Mouse (Mus musculus): ENCODE measurements around the gene Lingo2. TPM values are rescaled to one million over a fixed set of nuclear protein-coding genes. Genes with fewer than 3 reads are reported as not detected.
A peak's percentile ranks its signal among the peaks of the same experiment; 100 is the strongest.
"Not testable (repeated sequence)": the region's sequence is repeated elsewhere in the genome, so short reads cannot be mapped to it uniquely, and the experiment has no call there.

The Lingo2 gene
- polyA plus RNA-seq, 1 experiment from 2014 or later, result 1.0 TPM

GRCm38 (mm10) chr4:35746693-35747092 lies 1204.9 kb downstream of the Lingo2 start:
- Histone ChIP-seq H3K4me3 (no peak overlapping the region), H3K27me3 (ENCODE audit: poor library complexity, severe bottlenecking) (no peaks in the 10 kb centered on the region), H3K4me1 (no peaks in the 10 kb centered on the region), H3K9me3 (no peaks in the 10 kb centered on the region), H3K27ac (no peak overlapping the region), H3K36me3 (replicated peaks) (no peaks in the 10 kb centered on the region)
- no peak for DNase-seq (ENCODE audit: extremely low spot score, low spot score)
- WGBS, result 82% methylated on average over 6 of the region's 6 CpGs

DNA sequence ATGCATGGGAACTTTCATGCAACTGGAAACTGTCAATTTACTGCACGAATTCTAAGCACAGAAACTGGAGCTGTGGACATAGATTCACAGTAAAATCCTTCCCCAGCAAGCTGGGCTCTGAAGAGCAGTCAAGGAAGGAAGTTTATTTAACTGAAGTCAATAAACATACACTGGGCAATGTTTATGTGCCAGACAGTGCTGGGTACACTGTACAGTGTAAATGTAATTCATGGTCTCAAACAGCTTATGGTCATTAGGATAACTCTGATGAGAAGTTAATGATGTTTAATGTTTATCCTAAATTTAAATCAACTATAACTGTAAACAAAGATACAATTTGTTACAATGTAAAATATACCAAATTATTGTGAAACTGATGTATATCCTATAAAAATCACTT lies 1226.8 kb downstream of the Lingo2 start:
- DNase-seq (ENCODE audit: extremely low spot score, low spot score), result no peak
- H3K4me1 ChIP-seq, result no peaks in the 10 kb centered on the region
- H3K27ac ChIP-seq, result no peak overlapping the region
- H3K9me3 ChIP-seq, result peaks cover 7% of the 10 kb centered on the region; the same call in 1 of the 2 replicates
- 71% methylated on average over 1 of the region's 1 CpGs for WGBS
- no peak overlapping the region for H3K4me3 ChIP-seq
- H3K36me3 ChIP-seq (replicated peaks), result no peaks in the 10 kb centered on the region
- no peaks in the 10 kb centered on the region for H3K27me3 ChIP-seq (ENCODE audit: poor library complexity, severe bottlenecking)

DNA sequence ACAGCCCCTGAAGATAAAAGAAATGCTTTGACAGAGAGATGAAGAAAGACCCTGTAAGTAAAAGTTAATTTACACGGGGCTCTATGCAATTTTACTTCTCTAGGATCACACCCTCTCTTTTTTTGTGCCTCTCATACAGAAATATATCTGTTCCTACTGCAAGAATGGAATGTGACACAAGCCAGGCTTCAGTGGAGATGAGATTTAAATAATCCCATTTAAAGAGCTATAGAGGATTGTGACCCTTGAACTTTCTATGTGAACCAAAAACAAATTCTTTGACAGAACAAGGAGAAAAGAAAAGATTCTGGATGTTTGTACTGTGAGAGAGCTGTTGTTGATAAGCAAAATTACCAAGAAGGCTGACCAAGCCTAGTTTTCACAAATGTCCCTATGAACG lies 1247.4 kb downstream of the Lingo2 start:
- no peak for DNase-seq (ENCODE audit: extremely low spot score, low spot score)

DNA sequence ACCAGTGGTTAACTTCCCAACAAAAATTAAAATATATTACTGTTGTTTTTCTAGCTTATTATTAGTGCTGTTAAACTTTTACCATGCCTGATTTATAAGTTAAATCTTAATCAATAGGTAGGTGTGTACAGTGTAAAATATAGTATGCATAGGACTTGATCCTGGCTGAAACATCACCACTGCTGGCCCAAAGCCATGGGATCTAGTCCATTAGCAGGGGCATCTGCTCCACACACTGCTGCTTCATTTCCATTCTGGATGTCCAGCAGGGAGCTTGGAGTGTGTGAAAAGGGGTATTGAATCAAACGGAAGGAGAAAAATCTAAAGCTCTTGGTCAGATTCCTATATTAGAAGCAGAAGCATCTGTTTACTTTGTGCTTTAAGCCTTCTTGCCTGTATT lies 1248.9 kb downstream of the Lingo2 start:
- Histone ChIP-seq H3K4me3 (no peak overlapping the region), H3K27me3 (ENCODE audit: poor library complexity, severe bottlenecking) (no peaks in the 10 kb centered on the region), H3K27ac (no peak overlapping the region), H3K4me1 (peaks cover 14% of the 10 kb centered on the region), H3K9me3 (no peaks in the 10 kb centered on the region), H3K36me3 (replicated peaks) (no peaks in the 10 kb centered on the region)
- WGBS, result 66% methylated on average over 1 of the region's 1 CpGs
- no peak for DNase-seq (ENCODE audit: extremely low spot score, low spot score)

More for the DNA sequence above, 1247.4 kb downstream of the Lingo2 start:
- Histone ChIP-seq H3K9me3 (peaks cover 3% of the 10 kb centered on the region; the same call in 1 of the 2 replicates), H3K4me3 (no peak overlapping the region), H3K27ac (no peak overlapping the region), H3K27me3 (ENCODE audit: poor library complexity, severe bottlenecking) (no peaks in the 10 kb centered on the region), H3K36me3 (replicated peaks) (no peaks in the 10 kb centered on the region), H3K4me1 (peaks cover 14% of the 10 kb centered on the region)
- 24% methylated on average over 2 of the region's 2 CpGs for WGBS

GRCm38 (mm10) chr4:35695137-35695522 lies 1256.4 kb downstream of the Lingo2 start:
- Histone ChIP-seq H3K27me3 (ENCODE audit: poor library complexity, severe bottlenecking) (no peaks in the 10 kb centered on the region), H3K36me3 (replicated peaks) (no peaks in the 10 kb centered on the region), H3K9me3 (no peaks in the 10 kb centered on the region), H3K4me1 (no peaks in the 10 kb centered on the region), H3K27ac (no peak overlapping the region), H3K4me3 (no peak overlapping the region)
- no peak for DNase-seq (ENCODE audit: extremely low spot score, low spot score)
- 76% methylated on average over 2 of the region's 2 CpGs for WGBS

DNA sequence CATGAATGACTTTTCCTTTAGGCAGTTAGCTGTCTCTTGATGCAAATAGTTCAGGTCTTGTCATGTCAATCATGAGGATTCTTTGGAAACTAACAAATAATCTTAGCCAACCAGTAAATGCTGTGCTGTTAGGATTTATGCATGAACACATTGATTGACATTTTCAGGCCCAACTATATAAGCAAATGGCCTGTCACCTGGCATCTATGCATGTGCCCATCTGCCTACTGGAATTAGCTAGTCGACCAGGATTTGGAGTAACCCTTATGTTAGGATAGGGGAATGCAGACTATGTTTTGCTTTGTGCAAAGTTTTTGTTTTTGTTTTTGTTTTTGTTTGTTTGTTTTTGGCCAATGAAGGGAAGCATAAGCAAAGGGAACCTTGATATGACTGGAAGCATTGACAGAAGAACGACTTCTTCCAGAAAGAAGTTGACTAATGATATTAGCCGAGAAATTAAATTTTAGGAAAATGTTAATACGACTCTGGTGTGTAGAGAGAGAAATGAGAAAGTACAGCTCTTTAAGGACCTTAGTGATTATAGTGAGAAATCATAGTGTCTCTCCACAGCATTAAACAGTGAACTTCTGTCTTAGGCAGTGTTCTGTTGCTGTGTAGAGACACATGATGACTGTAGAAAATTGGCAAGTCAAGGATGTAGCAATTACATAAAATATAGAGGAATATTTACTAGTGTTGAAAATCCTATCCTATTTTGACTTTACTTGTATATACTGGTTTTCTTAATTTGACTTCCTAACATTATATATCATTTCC lies 1257.0 kb downstream of the Lingo2 start:
- H3K9me3 ChIP-seq, result no peaks in the 10 kb centered on the region
- H3K27me3 ChIP-seq (ENCODE audit: poor library complexity, severe bottlenecking), result no peaks in the 10 kb centered on the region
- H3K27ac ChIP-seq, result no peak overlapping the region
- no peaks in the 10 kb centered on the region for H3K36me3 ChIP-seq (replicated peaks)
- DNase-seq (ENCODE audit: extremely low spot score, low spot score), result no peak
- no peaks in the 10 kb centered on the region for H3K4me1 ChIP-seq
- no peak overlapping the region for H3K4me3 ChIP-seq
- 93% methylated on average over 4 of the region's 4 CpGs for WGBS

- no peaks in the 10 kb centered on the region for H3K9me3 ChIP-seq
- H3K27me3 ChIP-seq (ENCODE audit: poor library complexity, severe bottlenecking), result no peaks in the 10 kb centered on the region
- no peaks in the 10 kb centered on the region for H3K36me3 ChIP-seq (replicated peaks)
- H3K4me1 ChIP-seq, result 0 out of 2 replicates have a peak, but pooled peaks cover 4% of the 10 kb centered on the region
- DNase-seq (ENCODE audit: extremely low spot score, low spot score), result no peak
- H3K4me3 ChIP-seq, result no peak overlapping the region
- WGBS, result 83% methylated on average over 5 of the region's 5 CpGs
- H3K27ac ChIP-seq, result no peak overlapping the region
These were observed 1261.0 kb downstream of the Lingo2 start for GRCm38 (mm10) chr4:35690521-35690920.

DNA sequence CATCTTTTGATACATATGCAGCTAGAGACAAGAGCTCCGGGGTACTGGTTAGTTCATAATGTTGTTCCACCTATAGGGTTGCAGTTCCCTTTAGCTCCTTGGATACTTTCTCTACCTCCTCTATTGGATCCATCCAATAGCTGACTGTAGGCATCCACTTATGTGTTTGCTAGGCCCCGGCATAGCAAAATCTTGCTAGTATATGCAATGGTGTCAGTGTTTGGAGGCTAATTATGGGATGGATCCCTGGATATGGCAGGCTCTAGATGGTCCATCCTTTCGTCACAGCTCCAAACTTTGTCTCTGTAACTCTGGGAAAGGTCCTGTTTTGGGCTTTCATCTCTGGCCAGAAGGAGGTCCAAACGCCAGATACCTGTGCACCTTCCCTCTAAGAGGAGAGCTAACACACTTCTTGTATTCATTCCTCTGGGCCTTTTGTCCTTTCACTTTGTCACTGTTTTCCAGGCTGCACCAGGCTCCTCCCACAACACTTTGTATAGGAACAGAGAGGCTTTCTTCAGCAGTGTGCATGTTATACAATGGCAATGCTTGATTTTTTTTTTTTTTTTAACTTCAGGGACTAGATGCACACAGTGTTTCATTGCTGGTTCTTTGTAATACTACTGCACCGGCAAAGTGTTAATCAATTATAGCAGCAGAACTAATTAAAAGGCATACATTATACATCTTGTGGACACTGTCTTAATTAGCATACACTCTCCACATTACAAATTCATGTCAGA lies 1262.9 kb downstream of the Lingo2 start:
- DNase-seq (ENCODE audit: extremely low spot score, low spot score); H3K36me3 ChIP-seq (replicated peaks); H3K9me3 ChIP-seq; H3K4me1 ChIP-seq; H3K4me3 ChIP-seq; H3K27me3 ChIP-seq (ENCODE audit: poor library complexity, severe bottlenecking): not testable (repeated sequence)
- H3K27ac ChIP-seq, result peak overlapping the region; percentile 6; the same call in 1 of the 2 replicates
- 68% methylated on average over 5 of the region's 5 CpGs for WGBS

MicroRNAs within 50 kb of the gene (microRNA counts, 519-probe panel; counts per million panel counts)
- microRNA mmu-miR-873 (341 counts per million, percentile 65 among the panel's probes with 10 or more counts), microRNA mmu-miR-876-3p (341 counts per million, percentile 65 among the panel's probes with 10 or more counts), microRNA mmu-miR-876-5p (341 counts per million, percentile 65 among the panel's probes with 10 or more counts)

Small RNA genes lying within 50 kb of the gene (microRNA-seq; reads per million reads assigned to microRNA genes)
- gene Mir873a, result not detected
- gene Mir873b, result not detected
- gene Mir876, result not detected

Data from forebrain, embryonic 10.5 days (tissue).